Mouse (Mus musculus) granulocyte monocyte progenitor cell, adult 5-6 weeks (primary cell): Measurements from ENCODE around the gene Dusp14. TPM values are rescaled to one million over a fixed set of nuclear protein-coding genes. Genes with fewer than 3 reads are reported as not detected.

Source experiments
- ATAC-seq: replicated peaks from 2 replicates; pipeline ENCODE4 v1.8.0; 2016; ENCODE audit warnings: mild to moderate bottlenecking, moderate TSS enrichment, inconsistent platforms; ENCODE audit not compliant: poor library complexity, severe bottlenecking
- total RNA-seq, 2 experiments: library from RNA; stranded (forward) in 1 of 2; stranded (reverse) in 1 of 2; fragments of 200-712, 200-1000 nt in 1 of 2; fragments of >200 nt in 1 of 2; fragmentation: Nextera tagmentation in 1 of 2; gene quantifications; 2 replicates each; pipeline ENCODE4 v1.2.3; 2014 to 2017

Dusp14 gene
- total RNA-seq, 2 experiments from 2014 or later = 0.31 TPM; not detected in 1

GRCm38 (mm10) chr11:84028271-84029028, 40.6 kb downstream of the Dusp14 start:
- ATAC-seq = no peak

- ATAC-seq = no peak
Measured at GRCm38 (mm10) chr11:84027231-84027630, 41.8 kb downstream of the Dusp14 start.

- no peak for ATAC-seq
Measured at GRCm38 (mm10) chr11:84016810-84017508, 52.1 kb downstream of the Dusp14 start.

DNA sequence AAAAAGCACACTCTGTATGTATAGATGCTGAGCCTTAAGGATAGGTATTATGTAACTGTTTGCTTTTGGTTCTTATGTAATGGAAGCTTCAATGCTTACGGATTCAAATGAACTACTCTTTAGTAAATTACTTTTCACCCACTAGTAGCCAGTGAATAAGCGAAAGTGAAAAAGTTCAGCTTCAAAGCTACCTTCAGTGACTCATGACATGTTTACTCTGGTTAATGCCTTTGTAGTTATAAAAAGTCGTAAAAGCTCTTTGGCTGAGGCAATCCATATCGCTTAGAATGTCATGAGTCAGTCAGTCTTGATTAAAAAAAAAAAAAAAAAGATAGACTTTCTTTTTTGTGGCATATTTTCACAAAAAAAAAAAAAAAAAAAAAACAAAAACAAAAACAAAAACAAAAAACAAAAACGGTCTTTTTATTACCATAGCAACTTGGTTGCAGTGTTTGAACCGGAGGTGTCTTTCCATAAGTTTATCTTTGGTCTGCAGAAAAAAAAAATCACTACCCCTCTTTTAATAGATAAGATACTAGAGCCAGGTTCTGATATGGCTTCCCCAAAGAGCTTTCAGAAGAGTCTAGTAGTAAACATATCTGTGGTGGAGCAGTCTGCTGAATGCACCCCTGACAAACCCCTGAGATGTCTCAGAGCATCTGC, 52.8 kb downstream of the Dusp14 start:
- no peak for ATAC-seq

DNA sequence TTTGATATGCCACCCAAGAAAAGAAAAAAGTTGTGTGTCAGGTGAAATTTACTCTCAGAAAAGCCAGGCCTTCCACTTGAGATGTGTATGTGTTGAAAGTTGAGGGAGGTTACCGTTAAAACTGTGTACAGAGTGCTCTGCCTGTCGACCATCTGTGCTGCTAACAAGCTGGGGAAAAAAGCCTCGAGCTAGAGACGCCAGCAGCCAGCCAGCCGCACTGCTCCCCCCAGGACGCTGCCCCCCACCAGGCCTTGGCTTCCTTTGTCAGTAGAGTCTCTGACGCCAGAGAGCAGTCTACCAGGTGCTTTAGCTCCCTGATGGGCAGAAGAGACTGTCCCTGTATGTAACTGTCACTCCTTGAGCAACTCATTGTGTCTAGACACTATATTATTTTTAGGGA, 56.0 kb downstream of the Dusp14 start:
- no peak for ATAC-seq

GRCm38 (mm10) chr11:84011576-84011975, 57.5 kb downstream of the Dusp14 start:
- no peak for ATAC-seq

GRCm38 (mm10) chr11:84011050-84011449, 58.0 kb downstream of the Dusp14 start:
- no peak for ATAC-seq

- ATAC-seq = no peak
Measured at GRCm38 (mm10) chr11:84010411-84010810, 58.6 kb downstream of the Dusp14 start.

- ATAC-seq = no peak
Measured at GRCm38 (mm10) chr11:84009001-84009400, 60.1 kb downstream of the Dusp14 start.

GRCm38 (mm10) chr11:84003986-84004385, 65.1 kb downstream of the Dusp14 start:
- no peak for ATAC-seq

- ATAC-seq = no peak
Measured at GRCm38 (mm10) chr11:84001257-84001656, 67.8 kb downstream of the Dusp14 start.

DNA sequence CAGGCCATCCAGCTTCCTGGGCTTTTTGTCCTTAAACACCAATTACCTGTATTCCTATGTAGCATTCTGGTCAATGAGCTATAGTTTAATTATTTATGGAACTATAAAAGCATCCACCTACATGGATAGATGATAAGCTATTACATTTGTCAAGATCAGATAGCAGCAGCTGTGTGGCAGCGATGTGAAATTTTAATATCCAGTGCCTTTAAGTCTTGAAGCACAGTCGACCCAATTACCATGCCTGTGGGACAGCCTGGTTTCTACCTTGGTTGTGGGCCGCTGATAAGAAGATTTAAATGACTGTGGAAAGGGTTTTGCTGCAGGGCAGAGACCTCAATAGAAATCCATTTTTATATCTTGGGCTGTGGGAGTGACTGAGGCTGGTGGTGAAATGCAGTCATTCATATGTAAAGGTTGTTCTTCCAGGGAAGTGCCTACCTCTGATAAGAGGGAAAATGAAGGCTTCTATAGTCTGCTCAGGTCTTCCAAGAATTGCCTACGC, 69.6 kb downstream of the Dusp14 start:
- ATAC-seq = no peak

- ATAC-seq = no peak
Measured at GRCm38 (mm10) chr11:83998993-83999392, 70.1 kb downstream of the Dusp14 start.

Other genes starting within 250 kb of the Dusp14 start
- gene Hnf1b, start 219.2 kb downstream of the Dusp14 start, total RNA-seq (2014; fragmentation: Nextera tagmentation) = not detected in 2 replicates
- not detected in 2 replicates for gene Hnf1b, start 219.2 kb downstream of the Dusp14 start, total RNA-seq (2017)
- 28.4 and 29.5 TPM in 2 replicates for gene Ddx52, start 127.2 kb downstream of the Dusp14 start, total RNA-seq (2014; fragmentation: Nextera tagmentation)
- gene Ddx52, start 127.2 kb downstream of the Dusp14 start, total RNA-seq (2017) = 72.2 and 84.9 TPM in 2 replicates
- gene Synrg, start 104.8 kb downstream of the Dusp14 start, total RNA-seq (2014; fragmentation: Nextera tagmentation) = 18.6 and 23.2 TPM in 2 replicates
- gene Synrg, start 104.8 kb downstream of the Dusp14 start, total RNA-seq (2017) = 12.0 and 13.7 TPM in 2 replicates
- gene Tada2a, start 60.3 kb upstream of the Dusp14 start, total RNA-seq (2014; fragmentation: Nextera tagmentation) = 27.1 and 29.0 TPM in 2 replicates
- 20.0 and 22.2 TPM in 2 replicates for gene Tada2a, start 60.3 kb upstream of the Dusp14 start, total RNA-seq (2017)
- gene Acaca, start 60.4 kb upstream of the Dusp14 start, total RNA-seq (2014; fragmentation: Nextera tagmentation) = 28.9 and 40.2 TPM in 2 replicates
- 34.7 and 38.5 TPM in 2 replicates for gene Acaca, start 60.4 kb upstream of the Dusp14 start, total RNA-seq (2017)
- gene Gm11437, start 98.2 kb upstream of the Dusp14 start, total RNA-seq (2014; fragmentation: Nextera tagmentation) = not detected in 2 replicates
- gene Gm11437, start 98.2 kb upstream of the Dusp14 start, total RNA-seq (2017) = not detected in 2 replicates